Mouse (Mus musculus) kidney, embryonic 15.5 days (tissue): ENCODE measurements around the gene Rps5. TPM values are rescaled to one million over a fixed set of nuclear protein-coding genes. Genes with fewer than 3 reads are reported as not detected.
"Not testable (repeated sequence)": the region's sequence is repeated elsewhere in the genome, so short reads cannot be mapped to it uniquely, and the experiment has no call there.

Experiments
- ATAC-seq: fragments of 200-750 bp; cut with Nextera tagmentation; replicated peaks from 2 replicates; pipeline ENCODE4 v1.8.0; 2017; ENCODE audit warnings: moderate TSS enrichment; ENCODE audit not compliant: low FRiP score
- H3K27ac ChIP-seq: fragments of 300-500 bp; sonication (generic); 2 replicates; pipeline ENCODE4 v1.5.1; 2015; ENCODE audit warnings: mild to moderate bottlenecking, inconsistent platforms
- H3K27me3 ChIP-seq: fragments of 300-500 bp; sonication (generic); 2 replicates; pipeline ENCODE4 v1.6.1; 2015; ENCODE audit warnings: inconsistent platforms
- H3K36me3 ChIP-seq: fragments of 300-500 bp; sonication (generic); 2 replicates; pipeline ENCODE4 v1.6.1; 2015; ENCODE audit warnings: inconsistent platforms
- H3K4me1 ChIP-seq: fragments of 300-500 bp; sonication (generic); 2 replicates; pipeline ENCODE4 v1.6.1; 2015; ENCODE audit warnings: inconsistent platforms
- H3K4me2 ChIP-seq: fragments of 300-500 bp; sonication (generic); 2 replicates; pipeline ENCODE4 v1.6.1; 2015; ENCODE audit warnings: moderate library complexity, mild to moderate bottlenecking, inconsistent platforms
- H3K4me3 ChIP-seq: fragments of 300-500 bp; sonication (generic); replicated peaks from 2 replicates; pipeline ENCODE4 v1.5.1; 2015; ENCODE audit warnings: mild to moderate bottlenecking, inconsistent platforms
- H3K9ac ChIP-seq: fragments of 300-500 bp; sonication (generic); 2 replicates; pipeline ENCODE4 v1.6.1; 2015; ENCODE audit warnings: mild to moderate bottlenecking, inconsistent platforms
- H3K9me3 ChIP-seq: fragments of 300-500 bp; sonication (generic); replicated peaks from 2 replicates; pipeline ENCODE4 v1.6.1; 2016; ENCODE audit warnings: inconsistent platforms
- WGBS: fragments of 180-500 bp; shearing (Covaris S2); methylation state at CpG from one replicate; pipeline ENCODE4 v1.1.7; 2015; ENCODE audit warnings: mixed read lengths; 5-methylcytosine and 5-hydroxymethylcytosine counted together
- polyA plus RNA-seq: library from polyadenylated mRNA; unstranded; fragments of >200 nt; fragmentation: Nextera tagmentation; extraction: Ambion mirVana; gene quantifications from 2 replicates; pipeline ENCODE4 v1.2.1, GENCODE M21; 2015

The Rps5 gene
- polyA plus RNA-seq = 1,034 and 1,085 TPM in 2 replicates

GRCm38 (mm10) chr7:12921705-12922465 lies at the start of gene Rps5:
Gene Rps5 (plus strand): TSS chr7:12922290.
- peak within 1 kb of the TSS; percentile 98 for H3K27ac ChIP-seq
- H3K9ac ChIP-seq = peak within 1 kb of the TSS; percentile 85
- H3K4me2 ChIP-seq = peak within 1 kb of the TSS; percentile 87
- under 1% methylated on average over 55 of the region's 55 CpGs for WGBS
- H3K27me3 ChIP-seq = 0 out of 2 replicates have a peak, but pooled peaks cover 2% of the 10 kb centered on the region
- H3K9me3 ChIP-seq = no peaks in the 10 kb centered on the region
- H3K4me1 ChIP-seq = peaks cover 24% of the 10 kb centered on the region
- H3K36me3 ChIP-seq = peaks cover 39% of the 10 kb centered on the region
- peak within 1 kb of the TSS; percentile 78 for H3K4me3 ChIP-seq
- ATAC-seq = peak; percentile 99

GRCm38 (mm10) chr7:12874301-12874700 lies 47.8 kb upstream of the Rps5 start:
- no peaks in the 10 kb centered on the region for H3K4me1 ChIP-seq
- no peak overlapping the region for H3K9ac ChIP-seq
- no peaks in the 10 kb centered on the region for H3K36me3 ChIP-seq
- no peak overlapping the region for H3K27ac ChIP-seq
- WGBS = 25% methylated on average over 3 of the region's 3 CpGs
- H3K4me3 ChIP-seq = no peak overlapping the region
- H3K4me2 ChIP-seq = no peak overlapping the region
- no peak for ATAC-seq
- H3K9me3 ChIP-seq = no peaks in the 10 kb centered on the region
- no peaks in the 10 kb centered on the region for H3K27me3 ChIP-seq

- peaks cover 12% of the 10 kb centered on the region for H3K4me1 ChIP-seq
- no peak overlapping the region for H3K27ac ChIP-seq
- ATAC-seq = no peak
- H3K4me2 ChIP-seq = no peak overlapping the region
- H3K27me3 ChIP-seq = no peaks in the 10 kb centered on the region
- H3K9me3 ChIP-seq = no peaks in the 10 kb centered on the region
- H3K36me3 ChIP-seq = peaks cover 9% of the 10 kb centered on the region
- H3K4me3 ChIP-seq = no peak overlapping the region
- H3K9ac ChIP-seq = no peak overlapping the region
These were observed 42.1 kb upstream of the Rps5 start for GRCm38 (mm10) chr7:12880036-12880435.

GRCm38 (mm10) chr7:12880497-12880896 lies 41.6 kb upstream of the Rps5 start:
- not testable (repeated sequence) for H3K9ac ChIP-seq
- ATAC-seq = peak; percentile 22
- WGBS = 45% methylated on average over 8 of the region's 8 CpGs

GRCm38 (mm10) chr7:12880911-12881660 lies 41.0 kb upstream of the Rps5 start, which contains the start of gene Zfp128:
Gene Zfp128 (plus strand): TSS chr7:12881177.
- no peaks in the 10 kb centered on the region for H3K27me3 ChIP-seq
- peak within 1 kb of the TSS; percentile 63 for H3K4me3 ChIP-seq
- peaks cover 12% of the 10 kb centered on the region for H3K4me1 ChIP-seq
- WGBS = 1% methylated on average over 35 of the region's 35 CpGs
- peak within 1 kb of the TSS; percentile 78 for H3K4me2 ChIP-seq
- peaks cover 20% of the 10 kb centered on the region for H3K36me3 ChIP-seq
- peak within 1 kb of the TSS; percentile 56 for H3K9ac ChIP-seq
- no peaks in the 10 kb centered on the region for H3K9me3 ChIP-seq
- ATAC-seq = peak; percentile 100
- no peak within 1 kb of the TSS for H3K27ac ChIP-seq

More at GRCm38 (mm10) chr7:12880497-12880896, 41.6 kb upstream of the Rps5 start:
- H3K36me3 ChIP-seq = peaks cover 14% of the 10 kb centered on the region
- not testable (repeated sequence) for H3K9me3 ChIP-seq, H3K27ac ChIP-seq, H3K27me3 ChIP-seq
- peaks cover 12% of the 10 kb centered on the region for H3K4me1 ChIP-seq
- H3K4me3 ChIP-seq = peak overlapping the region; percentile 63
- H3K4me2 ChIP-seq = peak overlapping the region; percentile 78

GRCm38 (mm10) chr7:12886563-12887266 lies 35.4 kb upstream of the Rps5 start:
- Histone ChIP-seq H3K27ac (no peak overlapping the region), H3K27me3 (no peaks in the 10 kb centered on the region), H3K4me1 (peaks cover 8% of the 10 kb centered on the region), H3K4me2 (no peak overlapping the region), H3K9ac (no peak overlapping the region), H3K4me3 (no peak overlapping the region), H3K9me3 (no peaks in the 10 kb centered on the region), H3K36me3 (peaks cover 69% of the 10 kb centered on the region)
- no peak for ATAC-seq
- WGBS = 91% methylated on average over 12 of the region's 12 CpGs

- 90% methylated on average over 5 of the region's 5 CpGs for WGBS
- Histone ChIP-seq H3K9ac (no peak overlapping the region), H3K9me3 (no peaks in the 10 kb centered on the region), H3K27me3 (no peaks in the 10 kb centered on the region), H3K4me2 (no peak overlapping the region), H3K36me3 (peaks cover 75% of the 10 kb centered on the region), H3K4me1 (no peaks in the 10 kb centered on the region), H3K4me3 (no peak overlapping the region), H3K27ac (no peak overlapping the region)
- ATAC-seq = no peak
These were observed 34.5 kb upstream of the Rps5 start for GRCm38 (mm10) chr7:12887585-12887984.

- Histone ChIP-seq H3K36me3 (peaks cover 61% of the 10 kb centered on the region), H3K27me3 (no peaks in the 10 kb centered on the region), H3K4me1 (no peaks in the 10 kb centered on the region), H3K9ac (no peak overlapping the region), H3K27ac (no peak overlapping the region), H3K4me2 (no peak overlapping the region), H3K4me3 (no peak overlapping the region), H3K9me3 (no peaks in the 10 kb centered on the region)
- ATAC-seq = no peak
- 92% methylated on average over 14 of the region's 14 CpGs for WGBS
These were observed 31.2 kb upstream of the Rps5 start for GRCm38 (mm10) chr7:12890928-12891327.

- H3K9me3 ChIP-seq = no peaks in the 10 kb centered on the region
- no peaks in the 10 kb centered on the region for H3K4me1 ChIP-seq
- 69% methylated on average over 1 of the region's 1 CpGs for WGBS
- no peak overlapping the region for H3K4me3 ChIP-seq
- no peak for ATAC-seq
- no peaks in the 10 kb centered on the region for H3K27me3 ChIP-seq
- H3K27ac ChIP-seq = no peak overlapping the region
- no peak overlapping the region for H3K4me2 ChIP-seq
- H3K36me3 ChIP-seq = peaks cover 56% of the 10 kb centered on the region
- H3K9ac ChIP-seq = no peak overlapping the region
These were observed 30.8 kb upstream of the Rps5 start for GRCm38 (mm10) chr7:12891334-12891733.

- WGBS = 5% methylated on average over 36 of the region's 36 CpGs
- H3K27ac ChIP-seq = peak within 1 kb of the TSS; percentile 64
- H3K4me2 ChIP-seq = peak within 1 kb of the TSS; percentile 62
- H3K4me3 ChIP-seq = peak within 1 kb of the TSS; percentile 83
- H3K27me3 ChIP-seq = no peaks in the 10 kb centered on the region
- peaks cover 8% of the 10 kb centered on the region; the same call in 1 of the 2 replicates for H3K36me3 ChIP-seq
- H3K9me3 ChIP-seq = no peaks in the 10 kb centered on the region
- ATAC-seq = peak; percentile 100
- peak within 1 kb of the TSS; percentile 68 for H3K9ac ChIP-seq
- peaks cover 12% of the 10 kb centered on the region for H3K4me1 ChIP-seq
These were observed 24.3 kb upstream of the Rps5 start, which contains the start of gene Zscan22 for GRCm38 (mm10) chr7:12897655-12898410. Gene Zscan22 (plus strand): TSS chr7:12897815.

- no peak overlapping the region for H3K9ac ChIP-seq
- H3K4me1 ChIP-seq = peaks cover 12% of the 10 kb centered on the region
- H3K4me3 ChIP-seq = no peak overlapping the region
- WGBS = 95% methylated on average over 5 of the region's 5 CpGs
- no peak for ATAC-seq
- H3K27me3 ChIP-seq = no peaks in the 10 kb centered on the region
- H3K36me3 ChIP-seq = peaks cover 37% of the 10 kb centered on the region
- no peak overlapping the region for H3K27ac ChIP-seq
- no peak overlapping the region for H3K4me2 ChIP-seq
- no peaks in the 10 kb centered on the region for H3K9me3 ChIP-seq
These were observed 20.6 kb upstream of the Rps5 start for GRCm38 (mm10) chr7:12901517-12901916.
